Mouse (Mus musculus): ENCODE measurements around the gene Piga.

Piga gene

DNA sequence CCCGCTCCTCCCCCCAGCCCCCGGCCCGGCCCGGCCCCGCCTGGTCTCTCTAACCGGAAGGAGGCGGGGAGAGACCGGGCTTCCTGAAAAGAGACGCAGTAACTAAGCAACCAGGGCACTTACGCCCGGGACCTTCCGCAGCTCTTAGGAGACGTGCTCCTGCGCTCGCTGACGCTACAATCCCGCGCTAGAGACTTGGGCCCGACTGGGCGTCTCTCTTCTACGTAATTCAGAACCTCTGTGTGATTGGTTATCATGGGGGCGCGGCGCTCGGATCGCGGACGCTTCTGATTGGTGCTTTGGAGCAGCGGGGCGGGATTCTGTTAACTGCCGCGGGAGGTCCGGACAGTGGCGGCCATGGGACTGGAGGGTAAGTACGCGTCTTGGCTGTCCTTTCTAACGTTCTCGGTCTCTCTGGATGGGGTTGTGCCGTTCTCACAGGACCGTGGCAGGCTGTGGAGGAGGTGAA lies at the start of gene Piga:
Gene Piga (plus strand): TSS at position 317 of the 469 bp plus-strand sequence.
- peak; percentile 95 for DNase-seq (ENCODE audit: low spot score)

DNA sequence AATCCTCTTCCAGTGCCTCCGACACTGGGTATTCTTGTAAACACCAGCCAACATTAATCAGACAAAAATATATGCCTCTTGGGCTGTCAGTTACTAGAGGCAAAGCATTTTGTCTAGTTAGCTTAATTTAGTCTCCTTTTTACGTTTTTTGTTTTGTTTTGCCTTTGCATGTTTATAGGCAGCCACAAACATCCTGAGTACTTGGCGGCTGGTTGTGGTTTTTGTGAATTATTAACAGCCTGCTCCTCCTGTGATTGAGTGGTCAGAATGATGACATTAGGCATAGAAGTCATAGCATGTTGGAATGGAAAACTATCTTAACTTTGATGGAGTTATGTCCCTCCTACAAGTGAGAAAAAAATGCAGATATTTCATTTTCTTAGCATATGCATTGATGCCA lies 49.0 kb upstream of the Piga start:
- DNase-seq (ENCODE audit: low spot score): no peak

DNA sequence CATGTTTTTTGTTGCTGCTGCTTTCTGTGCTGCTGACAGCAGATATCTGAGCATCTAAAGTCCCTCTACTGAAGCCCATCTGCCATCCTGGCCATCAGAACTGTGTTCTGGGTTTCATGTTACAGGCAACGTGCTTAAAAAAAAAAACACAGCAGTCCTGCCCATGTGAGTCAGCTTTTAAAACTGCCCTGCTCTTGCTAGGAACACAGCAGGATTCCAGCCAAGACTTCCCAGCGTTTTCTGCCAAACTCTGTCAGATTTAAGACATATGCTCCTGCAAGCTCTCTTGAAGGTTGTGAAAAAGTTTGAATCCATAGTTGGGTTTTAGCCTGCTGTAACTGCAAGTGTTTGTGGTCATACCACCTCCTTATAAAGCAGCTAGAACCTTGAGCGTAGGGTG lies 46.5 kb upstream of the Piga start, which contains the start of gene Vegfd:
Gene Vegfd (plus strand): TSS at position 298 of the 400 bp plus-strand sequence.
- DNase-seq (ENCODE audit: low spot score): peak; percentile 69

DNA sequence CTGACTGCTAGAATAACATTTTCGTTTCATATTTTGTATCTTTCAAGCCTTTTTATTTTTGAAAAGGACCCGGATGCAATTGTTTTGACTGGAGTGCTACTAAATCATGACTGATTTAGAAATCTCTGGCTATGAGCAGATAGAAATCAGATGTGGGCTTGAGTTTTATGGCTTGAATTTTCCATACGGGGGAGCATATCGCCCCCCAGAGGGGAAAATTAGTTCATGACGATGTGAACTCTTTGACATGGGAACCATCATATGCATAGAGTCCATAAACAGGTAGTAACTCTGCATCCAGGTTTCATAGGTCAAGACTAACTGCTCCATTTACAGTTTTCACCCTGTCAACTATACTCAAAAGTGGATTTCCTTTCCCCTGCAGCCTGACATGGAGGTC lies 45.0 kb upstream of the Piga start:
- DNase-seq (ENCODE audit: low spot score): peak; percentile 6

DNA sequence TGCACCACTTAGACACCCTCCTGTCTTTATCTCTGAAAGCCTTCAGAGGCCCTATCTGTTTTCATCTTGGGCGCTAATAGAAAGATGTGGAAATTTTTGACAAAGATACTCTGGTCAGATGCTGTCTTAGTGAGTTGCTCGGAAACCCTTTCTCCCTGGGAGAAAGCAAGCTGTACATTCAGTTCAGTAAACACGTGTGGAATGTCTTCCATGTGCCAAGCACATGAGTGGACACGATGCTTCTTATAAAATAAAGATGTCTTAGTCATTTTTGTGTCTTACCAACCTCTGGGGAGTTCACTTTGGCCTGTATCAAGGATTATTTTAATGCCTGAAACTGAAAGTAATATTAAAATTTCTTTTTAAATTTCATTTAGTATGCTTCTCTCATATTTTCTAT lies 39.9 kb upstream of the Piga start:
- DNase-seq (ENCODE audit: low spot score): no peak

DNA sequence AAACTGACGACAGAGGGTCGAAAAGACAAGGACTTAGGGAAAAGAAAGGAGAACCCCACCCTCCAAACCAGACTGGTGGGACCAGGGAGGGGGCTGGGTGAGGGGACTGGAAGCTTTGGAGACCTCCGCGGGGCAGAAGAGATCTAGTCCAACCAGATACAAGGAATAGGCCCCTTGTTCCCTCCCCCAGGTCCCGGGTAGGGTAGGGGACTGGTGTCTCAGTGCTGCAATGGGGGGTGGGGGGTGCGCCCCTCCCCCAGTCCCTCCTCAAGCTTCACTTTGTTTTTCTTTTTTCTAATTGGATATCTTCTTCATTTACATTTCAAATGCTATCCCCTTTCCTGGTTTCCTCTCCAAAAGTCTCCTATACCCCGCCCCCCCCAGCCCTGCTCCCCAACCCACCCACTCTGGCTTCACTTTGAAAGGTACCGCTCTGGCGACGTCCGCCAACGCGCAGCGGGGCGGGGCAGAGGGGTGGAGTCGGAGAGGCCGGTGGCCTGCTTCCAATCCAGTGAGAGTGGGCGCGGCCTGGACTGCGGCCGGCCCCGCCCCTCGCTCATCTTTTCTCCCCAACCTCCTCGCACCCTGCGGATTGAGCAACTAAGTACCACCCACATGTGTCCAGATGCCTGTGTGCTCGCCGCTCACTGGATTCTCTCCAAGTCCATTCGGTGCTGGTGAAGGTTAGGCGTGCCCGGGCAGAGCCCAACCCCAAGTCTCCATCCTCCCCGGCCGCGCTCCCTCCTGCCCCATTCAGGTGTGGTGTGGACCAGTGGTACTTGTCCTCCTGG lies 37.8 kb upstream of the Piga start:
- peak; percentile 82 for DNase-seq (ENCODE audit: low spot score)

DNA sequence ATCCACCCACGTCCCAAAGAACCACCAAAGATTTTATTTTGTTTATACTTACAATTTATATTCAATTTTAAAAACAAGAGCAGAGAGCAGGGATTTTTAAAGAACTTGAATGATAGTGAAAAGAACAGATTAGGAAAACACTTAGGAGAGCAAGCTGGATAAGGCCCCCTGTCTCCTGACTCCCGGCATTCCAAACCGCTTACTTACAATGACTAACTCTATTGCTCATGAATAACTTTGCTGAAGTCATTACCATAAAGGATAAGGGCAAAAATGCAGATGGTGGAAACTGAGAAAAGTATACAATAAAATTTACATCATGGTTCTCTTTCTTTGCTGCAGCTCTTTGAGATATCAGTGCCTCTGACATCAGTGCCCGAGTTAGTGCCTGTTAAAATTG lies 25.5 kb upstream of the Piga start:
- no peak for DNase-seq (ENCODE audit: low spot score)

DNA sequence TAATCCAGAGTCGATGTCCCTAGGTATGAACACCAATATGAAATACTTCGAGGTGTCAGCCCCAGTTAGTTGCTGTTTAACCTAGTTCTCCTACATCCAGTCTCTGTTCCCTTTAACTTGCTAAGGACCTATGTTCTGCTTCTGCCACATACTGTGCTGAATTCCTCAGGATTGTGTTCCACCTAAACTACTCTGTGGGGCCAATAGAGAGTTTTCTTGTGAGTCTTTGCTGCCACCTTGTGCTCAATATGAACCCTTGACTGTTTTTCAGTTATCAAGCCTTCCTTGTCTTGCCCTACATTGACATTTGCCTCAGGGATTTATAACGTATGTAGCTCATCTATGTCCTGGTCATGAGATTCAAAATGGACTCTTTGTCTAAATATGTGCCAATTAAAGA lies 21.1 kb upstream of the Piga start:
- DNase-seq (ENCODE audit: low spot score): peak; percentile 44

- no peak for DNase-seq (ENCODE audit: low spot score)
Observed at GRCm38 (mm10) chrX:164405080-164405649, 14.4 kb upstream of the Piga start.

DNA sequence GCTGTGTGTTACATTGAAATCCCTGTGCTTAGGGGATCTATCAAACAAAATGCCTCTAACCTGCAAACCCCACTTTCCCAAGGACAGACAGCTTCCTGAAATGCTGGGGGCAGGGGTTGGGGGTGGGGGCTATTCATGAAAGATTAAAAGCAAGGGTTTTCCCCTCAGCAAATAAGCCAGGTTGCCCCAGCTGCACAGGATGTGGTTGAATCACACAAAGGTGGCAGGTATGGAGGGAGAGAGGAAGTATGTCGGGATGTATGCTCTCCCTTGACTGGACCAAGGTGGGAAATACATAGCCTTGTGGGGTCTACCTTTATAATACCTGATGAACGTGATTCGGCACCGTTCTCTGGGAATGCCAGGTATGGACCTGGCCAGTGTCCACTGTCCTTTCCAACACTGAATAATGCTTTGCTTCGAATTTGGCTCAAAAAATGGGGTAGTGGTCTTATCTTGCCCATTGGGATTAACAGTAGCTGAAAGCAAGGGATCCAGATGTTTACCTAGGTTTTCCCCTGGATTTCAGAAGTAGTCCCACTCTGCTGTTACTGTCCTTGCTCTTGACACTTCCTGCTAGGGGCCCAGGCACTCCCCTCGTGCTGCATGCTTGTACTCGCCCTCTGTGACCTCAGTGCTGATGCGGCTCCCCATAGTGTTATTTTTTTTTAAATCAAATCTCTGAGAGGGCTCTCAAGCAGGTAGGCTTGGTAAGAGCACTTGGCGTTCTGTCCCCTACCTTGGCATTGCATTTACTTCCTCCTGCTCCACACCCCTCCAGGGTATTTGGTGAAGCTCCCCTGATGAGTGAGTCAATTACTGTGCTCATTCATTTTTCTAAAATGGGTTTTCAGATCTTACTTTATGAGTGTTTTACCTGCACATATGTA lies 13.2 kb upstream of the Piga start:
- no peak for DNase-seq (ENCODE audit: low spot score)

GRCm38 (mm10) chrX:164408301-164408927 lies 11.2 kb upstream of the Piga start:
- DNase-seq (ENCODE audit: low spot score): no peak

- DNase-seq (ENCODE audit: low spot score): no peak
Observed at GRCm38 (mm10) chrX:164410562-164410961, 9.0 kb upstream of the Piga start.

- DNase-seq (ENCODE audit: low spot score): no peak
Observed at GRCm38 (mm10) chrX:164416803-164417202, 2.8 kb upstream of the Piga start.

DNA sequence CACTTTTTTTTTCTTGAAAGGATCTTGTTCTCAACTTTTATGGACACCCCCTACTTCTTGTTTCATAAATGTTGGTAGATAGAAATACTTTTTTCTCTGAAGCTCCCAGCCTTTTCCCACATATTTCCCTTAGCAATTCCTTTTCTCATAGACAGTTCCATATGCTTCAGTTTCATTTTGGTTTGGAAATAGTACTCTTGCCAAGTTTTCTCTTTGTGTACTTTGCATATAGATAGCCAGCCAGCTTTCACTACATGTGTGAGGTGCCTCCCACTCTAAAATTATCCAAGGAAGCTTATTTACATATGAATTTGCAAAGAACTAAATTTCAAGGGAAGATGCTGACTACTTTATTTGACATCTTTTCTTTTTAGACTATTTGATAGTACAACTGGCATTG lies 1.6 kb upstream of the Piga start:
- DNase-seq (ENCODE audit: low spot score): no peak

- DNase-seq (ENCODE audit: low spot score): no peak
Observed at GRCm38 (mm10) chrX:164419955-164420354, 368 bp downstream of the Piga start.

- no peak for DNase-seq (ENCODE audit: low spot score)
Observed at GRCm38 (mm10) chrX:164420518-164420917, 931 bp downstream of the Piga start.

GRCm38 (mm10) chrX:164424821-164425220 lies 5.2 kb downstream of the Piga start:
- no peak for DNase-seq (ENCODE audit: low spot score)

DNA sequence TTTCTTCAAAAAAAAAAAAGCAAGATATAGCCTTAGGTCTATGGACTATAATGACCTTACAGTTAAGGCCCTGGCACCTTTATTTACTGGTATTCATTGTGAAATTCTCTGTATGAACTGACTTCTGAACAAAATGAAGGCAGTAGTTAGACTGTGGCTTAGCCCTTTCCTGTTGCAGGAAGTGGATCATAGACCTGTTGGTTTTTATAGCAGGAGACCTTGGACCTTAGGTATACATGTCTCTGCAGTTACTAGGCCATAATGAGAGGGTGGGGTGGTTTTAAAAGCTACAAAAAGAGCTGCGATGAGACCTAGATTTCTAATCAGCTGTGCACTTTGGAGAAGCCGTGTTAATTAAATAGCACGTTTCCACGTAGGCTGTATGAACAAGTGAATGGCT lies 7.7 kb downstream of the Piga start:
- DNase-seq (ENCODE audit: low spot score): no peak

- no peak for DNase-seq (ENCODE audit: low spot score)
Observed at GRCm38 (mm10) chrX:164428224-164428623, 8.6 kb downstream of the Piga start.

- no peak for DNase-seq (ENCODE audit: low spot score)
Observed at GRCm38 (mm10) chrX:164430621-164431020, 11.0 kb downstream of the Piga start.

- DNase-seq (ENCODE audit: low spot score): no peak
Observed at GRCm38 (mm10) chrX:164431133-164431532, 11.5 kb downstream of the Piga start.

- no peak for DNase-seq (ENCODE audit: low spot score)
Observed at GRCm38 (mm10) chrX:164431541-164431940, 12.0 kb downstream of the Piga start.

Measured in MN1 (cell line).